Mouse (Mus musculus) forebrain, embryonic 12.5 days (tissue): Measurements from ENCODE around the gene Samd14. TPM values are rescaled to one million over a fixed set of nuclear protein-coding genes. Genes with fewer than 3 reads are reported as not detected.

Experiments used
- ATAC-seq: fragments of 200-750 bp; cut with Nextera tagmentation; 2 replicates; pipeline ENCODE4 v1.8.0; 2017; ENCODE audit warnings: moderate TSS enrichment; ENCODE audit not compliant: low FRiP score
- H3K27ac ChIP-seq: fragments of 300-500 bp; sonication (generic); 2 replicates; pipeline ENCODE4 v1.5.1; 2016; ENCODE audit warnings: mild to moderate bottlenecking
- H3K27me3 ChIP-seq: fragments of 300-500 bp; sonication (generic); 2 replicates; pipeline ENCODE4 v1.6.1; 2016; ENCODE audit warnings: mild to moderate bottlenecking
- H3K36me3 ChIP-seq: fragments of 300-500 bp; sonication (generic); replicated peaks from 2 replicates; pipeline ENCODE4 v1.6.1; 2016; ENCODE audit warnings: mild to moderate bottlenecking
- H3K4me1 ChIP-seq: fragments of 300-500 bp; sonication (generic); 2 replicates; pipeline ENCODE4 v1.6.1; 2016
- H3K4me2 ChIP-seq: fragments of 300-500 bp; sonication (generic); 2 replicates; pipeline ENCODE4 v1.6.1; 2016; ENCODE audit warnings: mild to moderate bottlenecking, moderate library complexity
- H3K4me3 ChIP-seq: fragments of 300-500 bp; sonication (generic); replicated peaks from 2 replicates; pipeline ENCODE4 v1.5.1; 2016; ENCODE audit warnings: mild to moderate bottlenecking
- H3K9ac ChIP-seq: fragments of 300-500 bp; sonication (generic); 2 replicates; pipeline ENCODE4 v1.6.1; 2016; ENCODE audit warnings: mild to moderate bottlenecking
- H3K9me3 ChIP-seq: fragments of 300-500 bp; sonication (generic); 2 replicates; pipeline ENCODE4 v1.6.1; 2016
- WGBS: fragments of 180-500 bp; shearing (Covaris S2); methylation state at CpG from one replicate; pipeline ENCODE4 v1.1.7; 2016; 5-methylcytosine and 5-hydroxymethylcytosine counted together
- polyA plus RNA-seq: library from polyadenylated mRNA; unstranded; fragments of >200 nt; fragmentation: Nextera tagmentation; extraction: Ambion mirVana; gene quantifications from 2 replicates; pipeline ENCODE4 v1.2.1, GENCODE M21; 2016

Samd14 gene
- polyA plus RNA-seq, 1 experiment from 2014 or later, result 80.5 TPM

DNA sequence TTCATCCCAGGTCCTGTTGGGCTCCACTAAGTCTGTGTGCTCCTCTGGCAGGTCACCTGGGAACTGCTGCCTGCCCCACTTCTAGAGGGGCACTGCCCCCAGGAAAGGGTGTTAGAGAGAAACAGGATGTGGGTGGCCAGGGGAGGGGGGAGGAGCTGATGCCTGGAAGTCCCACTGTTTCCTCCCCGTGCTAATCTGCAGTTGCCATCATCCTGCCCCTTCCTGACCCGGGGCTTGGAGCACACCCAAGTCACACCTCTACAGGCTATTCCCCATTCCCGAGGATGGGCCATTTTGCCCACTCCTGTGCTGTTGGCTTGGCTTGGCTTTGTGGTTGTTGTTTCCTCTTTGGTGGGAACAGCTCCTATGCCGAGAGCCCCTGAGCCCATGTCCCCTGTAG, 9.1 kb upstream of the Samd14 start:
- Histone ChIP-seq H3K9me3 (no peaks in the 10 kb centered on the region), H3K4me1 (peaks cover 37% of the 10 kb centered on the region), H3K27me3 (no peaks in the 10 kb centered on the region), H3K27ac (peak overlapping the region; percentile 83), H3K9ac (peak overlapping the region; percentile 14; the same call in 1 of the 2 replicates), H3K36me3 (peaks cover 94% of the 10 kb centered on the region), H3K4me2 (peak overlapping the region; percentile 15), H3K4me3 (no peak overlapping the region)
- ATAC-seq, result no peak
- 62% methylated on average over 4 of the region's 4 CpGs for WGBS

DNA sequence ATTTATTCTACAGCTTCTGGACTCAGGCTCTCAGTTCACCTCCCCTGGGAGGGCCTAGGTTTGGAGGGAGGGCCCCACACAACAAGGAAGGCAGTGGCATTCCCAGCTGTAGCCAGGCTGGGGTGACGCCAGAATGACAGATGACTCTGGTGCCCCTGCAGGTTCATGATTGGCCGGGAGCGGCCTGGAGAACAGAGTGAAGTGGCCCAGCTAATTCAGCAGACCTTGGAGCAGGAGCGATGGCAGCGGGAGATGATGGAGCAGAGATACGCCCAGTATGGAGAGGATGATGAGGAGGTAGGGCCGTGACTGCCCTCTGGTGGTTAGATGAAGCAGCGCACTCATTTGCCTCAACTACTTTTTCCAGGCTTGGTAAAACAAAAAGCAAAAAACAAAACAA, 8.6 kb upstream of the Samd14 start:
- WGBS, result 2% methylated on average over 8 of the region's 8 CpGs
- H3K27me3 ChIP-seq, result no peaks in the 10 kb centered on the region
- peak overlapping the region; percentile 14; the same call in 1 of the 2 replicates for H3K9ac ChIP-seq
- H3K36me3 ChIP-seq, result peaks cover 96% of the 10 kb centered on the region
- H3K4me3 ChIP-seq, result no peak overlapping the region
- peak overlapping the region; percentile 83 for H3K27ac ChIP-seq
- ATAC-seq, result peak; percentile 82
- no peaks in the 10 kb centered on the region for H3K9me3 ChIP-seq
- peak overlapping the region; percentile 22; the same call in 1 of the 2 replicates for H3K4me2 ChIP-seq
- H3K4me1 ChIP-seq, result peaks cover 37% of the 10 kb centered on the region

DNA sequence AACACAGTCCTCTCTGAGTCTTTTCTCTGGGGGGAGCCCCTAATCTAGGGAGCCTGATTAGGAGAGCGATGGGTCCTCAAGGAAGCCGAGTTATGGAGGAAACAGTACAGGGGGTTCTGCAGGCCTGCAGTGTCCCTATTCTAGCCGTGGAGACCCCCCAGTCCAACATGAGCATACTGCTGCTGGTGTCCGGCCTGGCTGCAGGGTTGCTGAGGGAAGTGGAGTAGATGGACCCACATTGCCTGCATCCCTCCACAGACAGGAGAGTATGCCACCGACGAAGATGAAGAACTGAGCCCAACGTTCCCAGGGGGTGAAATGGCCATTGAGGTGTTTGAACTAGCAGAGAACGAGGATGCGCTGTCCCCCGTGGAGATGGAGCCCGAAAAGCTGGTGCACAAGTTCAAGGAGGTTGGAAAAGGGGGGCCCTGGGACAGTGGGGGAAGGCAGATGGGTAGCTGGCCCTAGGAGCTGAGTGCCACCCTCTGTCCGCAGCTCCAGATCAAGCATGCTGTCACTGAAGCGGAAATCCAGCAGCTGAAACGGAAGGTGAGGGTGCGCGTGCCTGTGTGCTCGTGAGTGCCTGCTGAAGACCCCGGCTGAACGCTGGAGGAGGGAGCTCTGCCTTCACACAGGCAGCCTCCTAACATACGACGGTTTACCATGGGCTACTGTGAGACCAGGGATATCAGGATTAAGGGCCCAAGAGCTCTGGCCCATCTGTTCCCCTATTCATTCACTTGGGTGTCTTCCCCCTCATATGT, 7.9 kb upstream of the Samd14 start:
- H3K4me1 ChIP-seq, result peaks cover 36% of the 10 kb centered on the region

DNA sequence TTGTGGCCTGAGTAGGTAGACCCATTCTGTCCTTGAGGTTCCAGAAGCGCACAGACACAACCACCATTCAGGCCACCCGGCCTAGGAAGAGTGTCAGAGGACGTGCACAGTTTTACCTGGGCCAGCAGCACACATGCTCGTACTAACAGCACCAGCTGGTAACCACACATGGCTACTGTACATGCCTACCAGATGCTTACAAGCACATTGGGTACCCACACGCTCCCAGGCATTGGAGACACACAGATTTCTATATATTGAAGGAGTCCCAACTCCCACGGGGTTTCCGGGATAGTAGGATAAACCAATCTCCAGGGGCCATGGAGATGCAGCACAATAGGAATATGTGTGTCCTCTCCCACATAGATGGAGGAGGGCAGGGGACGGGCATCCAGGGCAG, 7.0 kb upstream of the Samd14 start:
- Histone ChIP-seq H3K9ac (no peak overlapping the region; the same call in 1 of the 2 replicates), H3K4me3 (no peak overlapping the region), H3K4me1 (peaks cover 41% of the 10 kb centered on the region), H3K27me3 (no peaks in the 10 kb centered on the region), H3K36me3 (peaks cover 80% of the 10 kb centered on the region), H3K4me2 (no peak overlapping the region), H3K27ac (no peak overlapping the region), H3K9me3 (no peaks in the 10 kb centered on the region)
- WGBS, result 92% methylated on average over 8 of the region's 8 CpGs
- ATAC-seq, result no peak

More for the DNA sequence above, 7.9 kb upstream of the Samd14 start:
- no peaks in the 10 kb centered on the region for H3K27me3 ChIP-seq
- H3K4me3 ChIP-seq, result no peak overlapping the region
- ATAC-seq, result no peak
- WGBS, result 87% methylated on average over 21 of the region's 21 CpGs
- no peaks in the 10 kb centered on the region for H3K9me3 ChIP-seq
- no peak overlapping the region for H3K9ac ChIP-seq
- no peak overlapping the region for H3K27ac ChIP-seq
- H3K36me3 ChIP-seq, result peaks cover 89% of the 10 kb centered on the region
- H3K4me2 ChIP-seq, result no peak overlapping the region

DNA sequence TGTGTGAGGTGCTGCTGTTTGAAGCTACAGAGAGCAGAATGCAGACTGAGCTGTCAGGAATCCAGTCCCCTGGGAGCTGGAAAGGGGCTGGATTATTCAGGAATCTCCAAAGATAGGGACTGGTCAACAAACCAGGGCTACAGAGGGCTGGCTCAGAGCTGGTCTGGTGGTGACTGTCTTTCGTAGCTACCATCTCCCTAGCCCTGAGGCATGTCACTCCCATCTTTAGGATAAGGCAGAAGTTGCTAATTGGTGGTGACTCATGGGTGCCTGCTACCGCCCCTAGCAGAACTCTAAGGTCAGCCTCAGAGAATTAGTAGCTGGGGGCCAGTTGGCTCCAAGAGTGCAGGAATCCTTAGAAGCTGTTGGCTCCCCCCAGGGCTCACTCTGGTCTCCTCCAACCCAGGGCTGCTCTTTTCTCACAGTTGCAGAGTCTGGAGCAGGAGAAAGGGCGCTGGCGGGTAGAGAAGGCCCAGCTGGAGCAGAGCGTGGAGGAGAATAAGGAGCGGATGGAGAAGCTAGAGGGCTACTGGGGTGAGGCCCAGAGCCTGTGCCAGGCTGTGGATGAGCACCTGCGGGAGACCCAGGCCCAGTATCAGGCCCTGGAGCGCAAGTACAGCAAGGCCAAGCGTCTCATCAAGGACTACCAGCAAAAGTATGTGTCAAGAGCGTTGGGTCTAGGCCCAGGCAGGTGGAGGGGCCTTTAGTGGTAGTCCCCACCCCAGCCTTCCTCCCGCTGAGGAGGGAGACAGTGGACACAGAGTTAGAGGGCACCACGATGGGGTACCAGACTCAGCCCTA, 5.3 kb upstream of the Samd14 start:
- 89% methylated on average over 12 of the region's 12 CpGs for WGBS
- Histone ChIP-seq H3K4me1 (peaks cover 53% of the 10 kb centered on the region), H3K36me3 (peaks cover 64% of the 10 kb centered on the region), H3K9me3 (no peaks in the 10 kb centered on the region), H3K27ac (0 out of 2 replicates have a peak overlapping the region, but pooled peaks have one; percentile 5), H3K4me3 (no peak overlapping the region), H3K27me3 (no peaks in the 10 kb centered on the region), H3K4me2 (no peak overlapping the region), H3K9ac (no peak overlapping the region; the same call in 1 of the 2 replicates)
- ATAC-seq, result no peak

DNA sequence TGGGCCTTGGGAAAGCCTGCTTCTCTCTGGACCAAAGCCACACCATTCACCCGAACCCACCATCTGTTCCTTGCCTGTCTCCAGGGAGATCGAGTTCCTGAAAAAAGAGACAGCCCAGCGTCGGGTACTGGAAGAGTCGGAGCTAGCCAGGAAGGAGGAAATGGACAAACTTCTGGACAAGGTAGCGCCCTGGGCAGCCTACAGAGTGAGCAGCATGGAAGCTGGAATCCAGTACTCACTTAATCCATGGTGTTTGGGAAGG, 4.8 kb upstream of the Samd14 start:
- no peak for ATAC-seq
- no peak overlapping the region for H3K4me2 ChIP-seq
- 0 out of 2 replicates have a peak overlapping the region, but pooled peaks have one; percentile 80 for H3K27ac ChIP-seq
- no peak overlapping the region for H3K9ac ChIP-seq
- H3K9me3 ChIP-seq, result no peaks in the 10 kb centered on the region
- 72% methylated on average over 6 of the region's 6 CpGs for WGBS
- peaks cover 56% of the 10 kb centered on the region for H3K4me1 ChIP-seq
- H3K36me3 ChIP-seq, result peaks cover 58% of the 10 kb centered on the region
- no peak overlapping the region for H3K4me3 ChIP-seq
- H3K27me3 ChIP-seq, result no peaks in the 10 kb centered on the region

DNA sequence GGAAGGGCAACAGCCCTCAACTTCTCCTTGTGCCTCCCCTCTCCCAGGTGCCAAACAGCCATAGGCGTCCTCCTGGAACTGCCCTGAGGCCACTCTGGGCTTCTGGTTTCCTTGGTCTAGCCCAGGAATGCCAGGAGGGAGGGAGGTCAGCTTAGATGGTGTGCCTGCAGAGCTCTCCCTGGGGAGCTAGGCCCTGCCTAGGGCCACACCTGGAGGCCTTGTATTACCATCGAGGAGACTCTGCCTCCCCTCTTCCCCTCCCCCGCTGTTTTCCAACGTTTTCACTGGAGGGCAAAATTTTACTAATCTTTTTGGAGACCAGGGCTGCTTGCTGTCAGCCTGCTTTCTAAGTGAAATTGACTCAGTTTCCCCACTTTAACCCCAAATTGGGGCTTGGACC, 3.6 kb upstream of the Samd14 start:
- Histone ChIP-seq H3K9ac (peak overlapping the region; percentile 65; the same call in 1 of the 2 replicates), H3K9me3 (no peaks in the 10 kb centered on the region), H3K36me3 (peaks cover 47% of the 10 kb centered on the region), H3K27me3 (no peaks in the 10 kb centered on the region), H3K4me1 (peaks cover 48% of the 10 kb centered on the region), H3K27ac (peak overlapping the region; percentile 80), H3K4me2 (peak overlapping the region; percentile 71), H3K4me3 (0 out of 2 replicates have a peak overlapping the region, but pooled peaks have one; percentile 41)
- ATAC-seq, result no peak
- WGBS, result 29% methylated on average over 4 of the region's 4 CpGs

DNA sequence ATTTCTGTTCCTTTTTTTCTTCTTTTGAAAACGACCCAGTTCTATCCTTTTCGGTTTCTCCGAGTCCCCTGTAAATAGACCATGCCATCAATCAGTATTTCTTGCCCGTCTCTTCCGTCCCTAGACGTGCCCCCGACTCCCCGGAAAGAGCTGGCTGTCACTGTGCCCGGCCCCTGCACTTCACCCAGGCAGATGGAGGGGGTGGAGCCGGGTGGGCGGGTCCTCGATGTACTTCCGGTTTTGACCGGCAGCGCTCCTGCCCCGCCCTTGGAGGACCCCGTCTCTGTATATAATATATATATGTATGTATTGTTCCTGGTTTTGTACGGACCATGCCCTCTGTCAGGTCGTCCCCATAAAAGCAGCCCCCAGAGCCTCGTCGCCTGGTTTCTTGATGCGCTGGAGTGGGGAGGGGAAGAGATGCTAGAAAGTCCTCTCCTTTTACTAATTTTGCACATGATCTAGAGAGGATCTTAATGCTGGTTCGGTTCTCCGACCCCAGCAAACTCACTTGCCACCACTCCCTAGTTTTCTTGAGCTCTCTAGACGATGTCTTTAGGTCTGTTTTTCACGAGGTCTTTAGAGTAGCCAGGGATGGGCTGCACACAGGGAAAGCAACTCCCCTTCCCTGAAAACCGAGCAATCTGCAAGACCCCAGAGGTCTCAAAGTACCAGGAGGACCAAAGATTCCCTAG, 3.0 kb upstream of the Samd14 start:
- Histone ChIP-seq H3K4me3 (peak overlapping the region; percentile 41), H3K36me3 (peaks cover 43% of the 10 kb centered on the region), H3K27ac (peak overlapping the region; percentile 80), H3K9me3 (no peaks in the 10 kb centered on the region), H3K27me3 (no peaks in the 10 kb centered on the region), H3K4me1 (peaks cover 50% of the 10 kb centered on the region), H3K9ac (peak overlapping the region; percentile 65), H3K4me2 (peak overlapping the region; percentile 71)
- WGBS, result 1% methylated on average over 27 of the region's 27 CpGs
- ATAC-seq, result peak; percentile 57

DNA sequence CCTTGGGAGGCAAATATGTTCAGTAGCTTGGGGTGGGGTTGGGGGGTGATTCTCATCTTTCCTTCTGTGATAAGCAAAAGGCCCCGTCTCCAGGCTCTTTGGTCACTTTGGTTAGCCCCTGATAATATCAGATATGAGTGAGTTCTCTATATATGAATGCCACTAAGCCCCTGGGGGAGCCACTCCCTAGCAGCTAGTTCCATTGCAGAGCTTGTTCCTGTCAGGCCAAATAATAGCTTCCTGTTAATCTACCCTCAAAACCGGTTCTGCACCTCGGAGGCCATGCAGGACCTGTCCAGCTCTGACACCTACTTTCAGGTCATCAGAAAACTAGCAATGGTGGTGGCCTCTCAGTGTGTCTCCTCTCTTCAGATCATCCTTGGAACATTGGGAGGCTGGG, 2.3 kb upstream of the Samd14 start:
- WGBS, result 85% methylated on average over 3 of the region's 3 CpGs
- Histone ChIP-seq H3K4me2 (no peak overlapping the region; the same call in 1 of the 2 replicates), H3K4me1 (peaks cover 57% of the 10 kb centered on the region), H3K9me3 (no peaks in the 10 kb centered on the region), H3K27ac (peak overlapping the region; percentile 27; the same call in 1 of the 2 replicates), H3K36me3 (peaks cover 36% of the 10 kb centered on the region), H3K4me3 (no peak overlapping the region), H3K27me3 (no peaks in the 10 kb centered on the region), H3K9ac (no peak overlapping the region)
- no peak for ATAC-seq

DNA sequence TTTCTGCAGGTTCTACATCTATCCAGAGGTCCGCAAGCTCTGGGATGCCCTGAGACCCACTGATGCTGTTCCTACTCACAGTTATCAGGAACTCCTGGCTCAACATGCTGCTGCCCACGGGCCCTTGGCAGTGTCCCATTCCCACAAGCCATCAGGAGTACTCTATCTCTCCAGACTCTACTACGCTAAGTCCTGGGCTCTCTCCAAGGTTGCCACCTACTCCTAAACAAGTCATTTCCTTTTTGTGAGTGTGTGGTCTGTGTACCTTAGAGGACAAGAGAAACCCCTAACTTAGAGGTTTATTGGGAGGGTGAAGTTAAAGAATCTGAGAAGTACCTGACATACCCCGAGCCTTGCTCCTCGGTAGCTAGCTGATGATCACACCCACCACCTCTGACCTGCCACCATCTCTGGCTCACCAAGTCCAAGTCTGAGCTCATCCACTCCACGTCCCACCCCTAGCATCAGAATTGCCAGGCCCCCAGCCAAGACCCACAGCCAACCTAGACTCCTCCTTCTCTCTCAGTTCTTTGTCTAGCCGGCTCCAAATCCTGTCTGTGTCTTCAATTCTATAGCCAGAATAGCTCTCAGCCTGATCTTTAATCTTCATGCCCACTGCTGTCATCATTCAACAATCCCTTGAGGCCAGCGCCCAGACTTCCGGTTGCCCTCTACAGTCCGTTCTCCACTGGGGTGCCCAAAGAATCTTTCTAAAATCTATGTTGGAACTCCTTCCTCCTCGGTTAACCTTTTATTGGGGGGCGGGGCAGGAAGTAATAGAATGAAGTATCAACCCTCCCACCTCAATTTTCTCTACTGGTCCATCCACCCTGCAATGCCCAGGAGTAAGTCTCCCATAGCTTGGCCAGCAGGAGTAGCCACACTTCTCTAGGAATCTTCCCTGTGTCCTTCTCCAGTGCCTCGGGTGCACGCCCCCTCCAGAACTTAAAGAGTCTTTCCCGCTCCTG, 734 bp upstream of the Samd14 start:
- H3K4me2 ChIP-seq, result peak overlapping the region; percentile 68
- H3K36me3 ChIP-seq, result peaks cover 24% of the 10 kb centered on the region
- no peaks in the 10 kb centered on the region for H3K9me3 ChIP-seq
- peak; percentile 0; the same call in 1 of the 2 replicates for ATAC-seq
- 34% methylated on average over 15 of the region's 15 CpGs for WGBS
- peaks cover 69% of the 10 kb centered on the region for H3K4me1 ChIP-seq
- peak overlapping the region; percentile 98 for H3K27ac ChIP-seq
- no peaks in the 10 kb centered on the region for H3K27me3 ChIP-seq
- peak overlapping the region; percentile 99 for H3K9ac ChIP-seq
- H3K4me3 ChIP-seq, result peak overlapping the region; percentile 82

DNA sequence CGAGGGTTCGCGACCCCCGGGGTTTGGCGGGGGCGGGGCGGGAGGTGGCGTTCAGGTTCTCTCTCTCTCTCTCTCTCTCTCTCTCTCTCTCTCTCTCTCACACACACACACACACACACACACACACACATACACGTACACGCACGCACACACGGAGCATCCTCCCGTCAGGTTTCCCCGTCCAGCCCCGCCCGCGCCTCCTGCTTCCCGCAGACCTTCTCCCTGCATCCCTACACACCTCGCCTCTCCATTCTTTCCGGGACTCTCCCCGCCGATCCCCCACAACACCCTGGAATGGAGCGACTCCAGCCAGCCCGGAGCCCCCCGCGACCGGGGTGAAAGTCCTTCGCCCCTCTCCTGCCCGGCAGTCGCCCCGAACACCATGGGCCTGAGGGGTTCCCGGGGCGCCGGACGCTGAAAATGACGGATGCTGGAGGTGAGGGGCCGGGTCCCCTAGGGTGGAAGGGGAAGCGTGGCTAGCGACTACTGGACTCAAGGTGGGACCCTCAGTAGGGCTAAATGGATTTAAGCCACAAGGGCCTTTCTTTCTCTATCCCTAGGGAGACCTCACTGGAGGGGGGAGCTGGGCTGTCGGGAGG, 561 bp downstream of the Samd14 start:
- H3K9ac ChIP-seq, result peak overlapping the region; percentile 99
- peaks cover 81% of the 10 kb centered on the region for H3K4me1 ChIP-seq
- peak overlapping the region; percentile 98 for H3K27ac ChIP-seq
- peak overlapping the region; percentile 68 for H3K4me2 ChIP-seq
- H3K36me3 ChIP-seq, result peaks cover 24% of the 10 kb centered on the region
- under 1% methylated on average over 34 of the region's 40 CpGs for WGBS
- no peaks in the 10 kb centered on the region for H3K9me3 ChIP-seq
- peak; percentile 54 for ATAC-seq
- H3K4me3 ChIP-seq, result peak overlapping the region; percentile 82
- H3K27me3 ChIP-seq, result no peaks in the 10 kb centered on the region
